Mouse (Mus musculus) stomach, postnatal 0 days (tissue): ENCODE measurements at regions not wholly inside any gene's neighbourhood (a gene's known extent, or its start where the extent isn't known, plus 50 kb on each side); places are given as distances from the start of the nearest gene placed in this dataset.

ENCODE experiments used
- CTCF ChIP-seq: IDR thresholded peaks from 2 replicates; pipeline ENCODE4 v1.5.1; 2016; ENCODE audit warnings: antibody characterized with exemption, low read depth, mild to moderate bottlenecking, moderate library complexity
- EP300 ChIP-seq: optimal IDR thresholded peaks from 2 replicates; pipeline ENCODE3; 2016; ENCODE audit warnings: antibody characterized with exemption

GRCm38 (mm10) chr2:171856491-171856890 is 186.8 kb downstream of the Cbln4 start:
- TF ChIP-seq EP300 (no peak), CTCF (no peak)
